Mouse (Mus musculus): Measurements from ENCODE around the gene Rpain. TPM values are rescaled to one million over a fixed set of nuclear protein-coding genes. Genes with fewer than 3 reads are reported as not detected.

Rpain gene
- total and polyA plus RNA-seq, 3 experiments, result 54.1 to 80.6 (median 64.6) TPM

DNA sequence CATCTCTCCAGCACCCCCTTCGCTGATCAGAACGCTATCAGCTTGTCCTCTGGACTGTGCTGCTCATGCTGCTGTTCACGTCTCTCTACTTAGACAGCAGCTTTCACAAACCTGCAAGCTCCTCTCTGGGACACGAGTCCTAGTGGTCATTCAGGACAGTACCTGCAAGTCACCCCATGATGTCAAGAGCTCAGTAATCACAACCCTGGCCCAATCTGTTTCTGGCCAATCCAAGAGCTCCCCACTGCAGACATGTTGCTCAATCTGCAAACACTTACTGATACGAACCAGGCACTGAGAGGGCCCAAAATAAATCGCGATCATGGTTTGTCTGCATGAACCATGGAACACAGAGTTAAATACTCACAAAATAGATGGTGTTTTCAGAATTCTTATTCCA is 42.7 kb downstream of the Rpain start:
- H3K36me3 ChIP-seq (replicated peaks in 1 of 2; ENCODE audit: control insufficient read depth in 1 of 2, insufficient read depth in 1 of 2, low read length in 1 of 2), result peaks cover 47 to 90% of the 10 kb centered on the region in 2 experiments
- H3K79me2 ChIP-seq (replicated peaks; ENCODE audit: control insufficient read depth, extremely low read depth, insufficient read depth, poor library complexity, severe bottlenecking), result peaks cover 33% of the 10 kb centered on the region
- no peak for TF ChIP-seq ELF1 (IDR thresholded peaks at IDR 0.05; ENCODE audit: low read depth, low read length)
- TF ChIP-seq JUND (conservative IDR thresholded peaks at IDR 0.05; ENCODE audit: low read depth, low read length), result no peak
- no peak for TF ChIP-seq HCFC1 (IDR thresholded peaks at IDR 0.05; ENCODE audit: low read depth, low read length)
- TF ChIP-seq ETS1 (conservative IDR thresholded peaks at IDR 0.05; ENCODE audit: low read depth, low read length), result no peak
- no peak for TF ChIP-seq USF2 (conservative IDR thresholded peaks at IDR 0.05; ENCODE audit: low read depth, low read length)
- no peak for TF ChIP-seq POLR2A (IDR thresholded peaks at IDR 0.05; ENCODE audit: low read depth, low read length)
- no peak for TF ChIP-seq ZMIZ1 (IDR thresholded peaks at IDR 0.05; ENCODE audit: low read depth, low read length)
- no peak for TF ChIP-seq TBP (conservative IDR thresholded peaks at IDR 0.05; ENCODE audit: low read depth, low read length)
- TF ChIP-seq NRF1 (IDR thresholded peaks at IDR 0.05; ENCODE audit: low read depth, low read length), result no peak
- TF ChIP-seq ZKSCAN1 (IDR thresholded peaks at IDR 0.05; ENCODE audit: borderline replicate concordance, low read depth, low read length), result no peak
- TF ChIP-seq MAX (IDR thresholded peaks at IDR 0.05; ENCODE audit: low read length), result no peak
- no peak for TF ChIP-seq KAT2A (IDR thresholded peaks at IDR 0.05; ENCODE audit: insufficient replicate concordance, low read length)
- no peak for TF ChIP-seq MAFK (IDR thresholded peaks at IDR 0.05; ENCODE audit: insufficient replicate concordance, low read length)
- TF ChIP-seq SMC3 (IDR thresholded peaks at IDR 0.05; ENCODE audit: low read depth, low read length), result no peak
- TF ChIP-seq ZNF384 (IDR thresholded peaks at IDR 0.05; ENCODE audit: low read depth, low read length), result no peak
- no peak for TF ChIP-seq E2F4 (IDR thresholded peaks at IDR 0.05; ENCODE audit: insufficient replicate concordance, low read depth, low read length)
- no peak for TF ChIP-seq BHLHE40 (IDR thresholded peaks at IDR 0.05; ENCODE audit: low read depth, low read length)
- TF ChIP-seq UBTF (IDR thresholded peaks at IDR 0.05; ENCODE audit: low read depth, low read length), result no peak
- DNase-seq (ENCODE audit: extremely low read depth), result no peak
- no peak overlapping the region for H3K4me2 ChIP-seq (ENCODE audit: insufficient read depth, low read depth, poor library complexity, severe bottlenecking)
- H3K4me1 ChIP-seq (ENCODE audit: control insufficient read depth in 1 of 2, insufficient read depth in 2 of 2), result peaks cover 8 to 27% of the 10 kb centered on the region in 2 experiments
- dilution Hi-C loops (cut with MboI; ENCODE audit: extremely low pct_ligation_motif_present, extremely low pct_unique_long_range_greater_than_20kb, low sequenced_read_pairs) (no loop called here), in situ Hi-C loops (cut with MboI; ENCODE audit: low pct_ligation_motif_present, low pct_unique_long_range_greater_than_20kb, low sequenced_read_pairs) (no loop called here)
- H3K9me3 ChIP-seq (replicated peaks; ENCODE audit: low read length), result no peaks in the 10 kb centered on the region
- no peak overlapping the region for H3K4me3 ChIP-seq (replicated peaks in 1 of 3; ENCODE audit: low read depth in 2 of 3, low read length in 2 of 3, poor library complexity in 1 of 3)
- H3K27me3 ChIP-seq (replicated peaks), result no peaks in the 10 kb centered on the region
- no peak overlapping the region for H3K27ac ChIP-seq (ENCODE audit: insufficient read depth, low read depth)
- H3K9ac ChIP-seq (ENCODE audit: insufficient read depth, low read depth), result no peak overlapping the region

DNA sequence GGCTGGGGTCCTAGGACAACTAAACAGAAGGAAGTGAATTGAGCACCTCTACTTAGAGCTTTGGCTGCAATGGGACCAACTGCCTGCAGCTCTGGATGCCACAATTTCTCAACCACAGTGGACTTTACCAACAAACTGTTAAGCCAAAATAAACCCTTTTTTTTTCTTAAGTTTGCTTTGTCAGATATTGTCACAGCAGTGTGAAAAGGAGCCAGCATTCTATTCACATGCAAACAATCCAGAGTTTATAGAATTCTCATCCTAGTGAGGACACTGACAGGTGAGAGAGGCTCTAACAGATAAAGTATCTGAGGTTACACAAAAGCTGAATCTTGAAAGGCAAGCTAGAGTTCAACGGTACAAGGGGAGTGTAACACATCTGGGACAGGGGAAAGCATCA is 47.0 kb downstream of the Rpain start:
- H3K9me3 ChIP-seq (replicated peaks; ENCODE audit: low read length), result no peaks in the 10 kb centered on the region
- no peak overlapping the region for H3K27ac ChIP-seq (ENCODE audit: insufficient read depth, low read depth)
- no peaks in the 10 kb centered on the region for H3K27me3 ChIP-seq (replicated peaks)
- no peak overlapping the region for H3K4me3 ChIP-seq (replicated peaks in 1 of 3; ENCODE audit: low read depth in 2 of 3, low read length in 2 of 3, poor library complexity in 1 of 3)
- peaks cover 17 to 60% of the 10 kb centered on the region in 2 experiments for H3K36me3 ChIP-seq (replicated peaks in 1 of 2; ENCODE audit: control insufficient read depth in 1 of 2, insufficient read depth in 1 of 2, low read length in 1 of 2)
- dilution Hi-C loops (cut with MboI; ENCODE audit: extremely low pct_ligation_motif_present, extremely low pct_unique_long_range_greater_than_20kb, low sequenced_read_pairs), result no loop called here
- H3K4me1 ChIP-seq (ENCODE audit: control insufficient read depth in 1 of 2, insufficient read depth in 2 of 2), result peaks cover 8 to 47% of the 10 kb centered on the region in 2 experiments
- peaks cover 64% of the 10 kb centered on the region for H3K79me2 ChIP-seq (replicated peaks; ENCODE audit: control insufficient read depth, extremely low read depth, insufficient read depth, poor library complexity, severe bottlenecking)
- peak overlapping the region; percentile 13; the same call in 1 of the 2 replicates for H3K9ac ChIP-seq (ENCODE audit: insufficient read depth, low read depth)
- H3K4me2 ChIP-seq (ENCODE audit: insufficient read depth, low read depth, poor library complexity, severe bottlenecking), result 0 out of 2 replicates have a peak overlapping the region, but pooled peaks have one; percentile 44
- in situ Hi-C loops (cut with MboI; ENCODE audit: low pct_ligation_motif_present, low pct_unique_long_range_greater_than_20kb, low sequenced_read_pairs), result no loop called here
- TF ChIP-seq USF1 (IDR thresholded peaks at IDR 0.05; ENCODE audit: low read depth, low read length), result no peak
- no peak for TF ChIP-seq EP300 (IDR thresholded peaks at IDR 0.05; ENCODE audit: low read length)
- TF ChIP-seq ZMIZ1 (IDR thresholded peaks at IDR 0.05; ENCODE audit: low read depth, low read length), result no peak
- TF ChIP-seq NELFE (IDR thresholded peaks at IDR 0.05; ENCODE audit: low read depth, low read length), result no peak
- TF ChIP-seq E2F4 (IDR thresholded peaks at IDR 0.05; ENCODE audit: insufficient replicate concordance, low read depth, low read length), result no peak
- no peak for TF ChIP-seq ZC3H11A (IDR thresholded peaks at IDR 0.05; ENCODE audit: low read depth, low read length)
- no peak for TF ChIP-seq SMC3 (IDR thresholded peaks at IDR 0.05; ENCODE audit: low read depth, low read length)
- no peak for TF ChIP-seq CHD1 (IDR thresholded peaks at IDR 0.05; ENCODE audit: low read depth, low read length)
- TF ChIP-seq SIN3A (IDR thresholded peaks at IDR 0.05; ENCODE audit: low read length), result no peak
- TF ChIP-seq HCFC1 (IDR thresholded peaks at IDR 0.05; ENCODE audit: low read depth, low read length), result no peak
- no peak for TF ChIP-seq PAX5 (IDR thresholded peaks at IDR 0.05; ENCODE audit: low read length)
- no peak for TF ChIP-seq MYC (IDR thresholded peaks at IDR 0.05; ENCODE audit: low read depth, low read length)
- TF ChIP-seq POLR2A (IDR thresholded peaks at IDR 0.05; ENCODE audit: low read depth, low read length), result no peak
- no peak for TF ChIP-seq CHD2 (IDR thresholded peaks at IDR 0.05; ENCODE audit: low read length)
- TF ChIP-seq GABPA (IDR thresholded peaks at IDR 0.05; ENCODE audit: insufficient replicate concordance, low read depth, low read length), result no peak
- TF ChIP-seq RCOR1 (conservative IDR thresholded peaks at IDR 0.05; ENCODE audit: low read depth, low read length), result no peak
- no peak for DNase-seq (ENCODE audit: extremely low read depth)

All from CH12.LX (cell line).